Mouse (Mus musculus): ENCODE data around the gene Art3. TPM values are rescaled to one million over a fixed set of nuclear protein-coding genes. Genes with fewer than 3 reads are reported as not detected.

Art3 gene
- total RNA-seq, 1 experiment: 0.71 TPM

GRCm38 (mm10) chr5:92364011-92364410 lies 32.4 kb downstream of the Art3 start:
- no peak for TF ChIP-seq HCFC1 (IDR thresholded peaks at IDR 0.05; ENCODE audit: borderline replicate concordance, insufficient read depth, low read length)
- TF ChIP-seq ZC3H11A (IDR thresholded peaks at IDR 0.05; ENCODE audit: borderline replicate concordance, low read depth, low read length): no peak
- TF ChIP-seq ZNF384 (IDR thresholded peaks at IDR 0.05; ENCODE audit: low read depth, low read length): no peak
- TF ChIP-seq CHD2 (IDR thresholded peaks at IDR 0.05; ENCODE audit: low read depth, low read length): no peak
- TF ChIP-seq MAFK (IDR thresholded peaks at IDR 0.05; ENCODE audit: insufficient read depth, low read depth, low read length): no peak
- Histone ChIP-seq H3K36me3 (ENCODE audit: control insufficient read depth, insufficient read depth, low read length, poor library complexity, severe bottlenecking) (no peaks in the 10 kb centered on the region), H3K9ac (ENCODE audit: insufficient read depth, low read depth, low read length, poor library complexity, severe bottlenecking) (no peak overlapping the region), H3K9me3 (ENCODE audit: control insufficient read depth, insufficient read depth, low read depth, low read length) (no peaks in the 10 kb centered on the region), H3K4me3 (ENCODE audit: insufficient read depth in 1 of 2, low read depth in 1 of 2, low read length in 2 of 2, poor library complexity in 1 of 2, severe bottlenecking in 1 of 2) (no peak overlapping the region), H3K27ac (ENCODE audit: insufficient read depth, low read depth, low read length, poor library complexity, severe bottlenecking) (no peak overlapping the region), H3K4me1 (ENCODE audit: control insufficient read depth in 2 of 2, insufficient read depth in 2 of 2, low read length in 2 of 2, poor library complexity in 1 of 2) (no peaks in the 10 kb centered on the region)
- in situ Hi-C loops (cut with MboI; ENCODE audit: low sequenced_read_pairs in 2 of 2, unreplicated experiment in 2 of 2): no loop called here
- no peak for DNase-seq (ENCODE audit: low read depth, low spot score)

- Histone ChIP-seq H3K4me1 (ENCODE audit: control insufficient read depth in 2 of 2, insufficient read depth in 2 of 2, low read length in 2 of 2, poor library complexity in 1 of 2) (no peaks in the 10 kb centered on the region), H3K27ac (ENCODE audit: insufficient read depth, low read depth, low read length, poor library complexity, severe bottlenecking) (no peak overlapping the region), H3K4me3 (ENCODE audit: insufficient read depth in 1 of 2, low read depth in 1 of 2, low read length in 2 of 2, poor library complexity in 1 of 2, severe bottlenecking in 1 of 2) (no peak overlapping the region), H3K9me3 (ENCODE audit: control insufficient read depth, insufficient read depth, low read depth, low read length) (no peaks in the 10 kb centered on the region), H3K36me3 (ENCODE audit: control insufficient read depth, insufficient read depth, low read length, poor library complexity, severe bottlenecking) (no peaks in the 10 kb centered on the region), H3K9ac (ENCODE audit: insufficient read depth, low read depth, low read length, poor library complexity, severe bottlenecking) (no peak overlapping the region)
- TF ChIP-seq HCFC1 (IDR thresholded peaks at IDR 0.05; ENCODE audit: borderline replicate concordance, insufficient read depth, low read length): no peak
- no peak for TF ChIP-seq ZNF384 (IDR thresholded peaks at IDR 0.05; ENCODE audit: low read depth, low read length)
- no peak for TF ChIP-seq CHD2 (IDR thresholded peaks at IDR 0.05; ENCODE audit: low read depth, low read length)
- TF ChIP-seq ZC3H11A (IDR thresholded peaks at IDR 0.05; ENCODE audit: borderline replicate concordance, low read depth, low read length): no peak
- no peak for TF ChIP-seq MAFK (IDR thresholded peaks at IDR 0.05; ENCODE audit: insufficient read depth, low read depth, low read length)
- in situ Hi-C loops (cut with MboI; ENCODE audit: low sequenced_read_pairs in 2 of 2, unreplicated experiment in 2 of 2): no loop called here
- DNase-seq (ENCODE audit: low read depth, low spot score): no peak
Observed at GRCm38 (mm10) chr5:92365146-92365705, 33.6 kb downstream of the Art3 start.

- Histone ChIP-seq H3K36me3 (ENCODE audit: control insufficient read depth, insufficient read depth, low read length, poor library complexity, severe bottlenecking) (no peaks in the 10 kb centered on the region), H3K4me3 (ENCODE audit: insufficient read depth in 1 of 2, low read depth in 1 of 2, low read length in 2 of 2, poor library complexity in 1 of 2, severe bottlenecking in 1 of 2) (no peak overlapping the region), H3K9me3 (ENCODE audit: control insufficient read depth, insufficient read depth, low read depth, low read length) (no peaks in the 10 kb centered on the region), H3K9ac (ENCODE audit: insufficient read depth, low read depth, low read length, poor library complexity, severe bottlenecking) (no peak overlapping the region), H3K4me1 (ENCODE audit: control insufficient read depth in 2 of 2, insufficient read depth in 2 of 2, low read length in 2 of 2, poor library complexity in 1 of 2) (no peaks in the 10 kb centered on the region), H3K27ac (ENCODE audit: insufficient read depth, low read depth, low read length, poor library complexity, severe bottlenecking) (no peak overlapping the region)
- TF ChIP-seq ZC3H11A (IDR thresholded peaks at IDR 0.05; ENCODE audit: borderline replicate concordance, low read depth, low read length) (no peak), ZNF384 (IDR thresholded peaks at IDR 0.05; ENCODE audit: low read depth, low read length) (no peak), HCFC1 (IDR thresholded peaks at IDR 0.05; ENCODE audit: borderline replicate concordance, insufficient read depth, low read length) (no peak), MAFK (IDR thresholded peaks at IDR 0.05; ENCODE audit: insufficient read depth, low read depth, low read length) (no peak), CHD2 (IDR thresholded peaks at IDR 0.05; ENCODE audit: low read depth, low read length) (no peak)
- no peak for DNase-seq (ENCODE audit: low read depth, low spot score)
- in situ Hi-C loops (cut with MboI; ENCODE audit: low sequenced_read_pairs in 2 of 2, unreplicated experiment in 2 of 2): no loop called here
Observed at GRCm38 (mm10) chr5:92366565-92366964, 34.9 kb downstream of the Art3 start.

GRCm38 (mm10) chr5:92368392-92368791 lies 36.8 kb downstream of the Art3 start:
- H3K4me3 ChIP-seq (ENCODE audit: insufficient read depth in 1 of 2, low read depth in 1 of 2, low read length in 2 of 2, poor library complexity in 1 of 2, severe bottlenecking in 1 of 2): no peak overlapping the region
- no peak overlapping the region for H3K27ac ChIP-seq (ENCODE audit: insufficient read depth, low read depth, low read length, poor library complexity, severe bottlenecking)
- H3K9ac ChIP-seq (ENCODE audit: insufficient read depth, low read depth, low read length, poor library complexity, severe bottlenecking): no peak overlapping the region
- no peaks in the 10 kb centered on the region for H3K9me3 ChIP-seq (ENCODE audit: control insufficient read depth, insufficient read depth, low read depth, low read length)
- no peak for DNase-seq (ENCODE audit: low read depth, low spot score)
- no peaks in the 10 kb centered on the region for H3K4me1 ChIP-seq (ENCODE audit: control insufficient read depth in 2 of 2, insufficient read depth in 2 of 2, low read length in 2 of 2, poor library complexity in 1 of 2)
- no peaks in the 10 kb centered on the region for H3K36me3 ChIP-seq (ENCODE audit: control insufficient read depth, insufficient read depth, low read length, poor library complexity, severe bottlenecking)
- TF ChIP-seq ZC3H11A (IDR thresholded peaks at IDR 0.05; ENCODE audit: borderline replicate concordance, low read depth, low read length): no peak
- TF ChIP-seq CHD2 (IDR thresholded peaks at IDR 0.05; ENCODE audit: low read depth, low read length): no peak
- in situ Hi-C loops (cut with MboI; ENCODE audit: low sequenced_read_pairs in 2 of 2, unreplicated experiment in 2 of 2): no loop called here
